Mouse (Mus musculus) forebrain, embryonic 14.5 days (tissue): ENCODE results near the gene Chn2. TPM values are rescaled to one million over a fixed set of nuclear protein-coding genes. Genes with fewer than 3 reads are reported as not detected.
A peak's percentile ranks its signal among the peaks of the same experiment; 100 is the strongest.

ENCODE experiments used
- ATAC-seq: fragments of 200-750 bp; cut with Nextera tagmentation; 2 replicates; pipeline ENCODE4 v1.8.0; 2017; ENCODE audit warnings: mild to moderate bottlenecking, moderate library complexity
- DNase-seq: peaks from one replicate; pipeline ENCODE4 v3.0.0-alpha.2; 2015; ENCODE audit warnings: low spot score
- H3K27ac ChIP-seq: fragments of 300-500 bp; sonication (generic); 2 replicates; pipeline ENCODE4 v1.5.1; 2014; ENCODE audit warnings: low read depth, mild to moderate bottlenecking, control low read depth, low read length, moderate library complexity
- H3K27me3 ChIP-seq: fragments of 300-500 bp; sonication (generic); replicated peaks from 2 replicates; pipeline ENCODE4 v1.6.1; 2014; ENCODE audit warnings: low read length, control low read depth, mixed read lengths; ENCODE audit not compliant: control insufficient read depth, insufficient read depth
- H3K36me3 ChIP-seq: fragments of 300-500 bp; sonication (generic); 2 replicates; pipeline ENCODE4 v1.6.1; 2014; ENCODE audit warnings: low read length, control low read depth; ENCODE audit not compliant: control insufficient read depth, insufficient read depth
- H3K4me1 ChIP-seq: fragments of 300-500 bp; sonication (generic); 2 replicates; pipeline ENCODE4 v1.6.1; 2014; ENCODE audit warnings: antibody characterized with exemption, low read length, control low read depth; ENCODE audit not compliant: control insufficient read depth, insufficient read depth
- H3K4me2 ChIP-seq: fragments of 300-500 bp; sonication (generic); 2 replicates; pipeline ENCODE4 v1.6.1; 2014; ENCODE audit warnings: mild to moderate bottlenecking, control low read depth, low read length
- H3K4me3 ChIP-seq: fragments of 300-500 bp; sonication (generic); 2 replicates; pipeline ENCODE4 v1.5.1; 2014; ENCODE audit warnings: low read depth, low read length, control low read depth
- H3K9ac ChIP-seq: fragments of 300-500 bp; sonication (generic); 2 replicates; pipeline ENCODE4 v1.6.1; 2014; ENCODE audit warnings: mild to moderate bottlenecking, low read length, control low read depth, moderate library complexity
- H3K9me3 ChIP-seq: fragments of 300-500 bp; sonication (generic); replicated peaks from 2 replicates; pipeline ENCODE4 v1.6.1; 2016; ENCODE audit warnings: low read length, control low read depth, mixed read lengths; ENCODE audit not compliant: control insufficient read depth
- WGBS: fragments of 180-500 bp; shearing (Covaris S2); extraction: QIAGEN DNeasy Blood & Tissue Kit; methylation state at CpG from one replicate; pipeline ENCODE4 v1.1.7; 2014; 5-methylcytosine and 5-hydroxymethylcytosine counted together
- polyA plus RNA-seq: library from polyadenylated mRNA; unstranded; fragments of >200 nt; fragmentation: Nextera tagmentation; extraction: Ambion mirVana; gene quantifications from 2 replicates; pipeline ENCODE4 v1.2.1, GENCODE M21; 2014

The Chn2 gene
- polyA plus RNA-seq, 1 experiment from 2014 or later: 45.9 TPM

- peak; percentile 36 for DNase-seq
- no peak for ATAC-seq
- Histone ChIP-seq H3K9ac (no peak overlapping the region), H3K4me3 (no peak overlapping the region), H3K4me1 (no peaks in the 10 kb centered on the region; the same call in none of the 2 replicates), H3K27ac (no peak overlapping the region), H3K4me2 (no peak overlapping the region), H3K27me3 (no peaks in the 10 kb centered on the region), H3K36me3 (no peaks in the 10 kb centered on the region), H3K9me3 (no peaks in the 10 kb centered on the region)
- WGBS: 55% methylated on average over 7 of the region's 7 CpGs
These were observed 112.3 kb downstream of the Chn2 start for GRCm38 (mm10) chr6:54151443-54152241.

GRCm38 (mm10) chr6:54157097-54157496 lies 117.7 kb downstream of the Chn2 start:
- no peaks in the 10 kb centered on the region for H3K27me3 ChIP-seq
- ATAC-seq (no peak), DNase-seq (no peak)
- no peak overlapping the region for H3K9ac ChIP-seq
- no peak overlapping the region for H3K4me2 ChIP-seq
- no peaks in the 10 kb centered on the region for H3K9me3 ChIP-seq
- H3K4me3 ChIP-seq: no peak overlapping the region
- no peaks in the 10 kb centered on the region for H3K36me3 ChIP-seq
- no peaks in the 10 kb centered on the region; the same call in none of the 2 replicates for H3K4me1 ChIP-seq
- 91% methylated on average over 2 of the region's 2 CpGs for WGBS
- H3K27ac ChIP-seq: no peak overlapping the region

GRCm38 (mm10) chr6:54158317-54158716 lies 119.0 kb downstream of the Chn2 start:
- H3K4me1 ChIP-seq: no peaks in the 10 kb centered on the region
- no peak overlapping the region for H3K4me3 ChIP-seq
- no peak for DNase-seq
- ATAC-seq: no peak
- no peak overlapping the region for H3K4me2 ChIP-seq
- no peaks in the 10 kb centered on the region for H3K27me3 ChIP-seq
- no peaks in the 10 kb centered on the region for H3K9me3 ChIP-seq
- H3K36me3 ChIP-seq: no peaks in the 10 kb centered on the region
- H3K27ac ChIP-seq: no peak overlapping the region
- no peak overlapping the region for H3K9ac ChIP-seq
- 75% methylated on average over 3 of the region's 3 CpGs for WGBS

- no peak overlapping the region for H3K9ac ChIP-seq
- no peak for ATAC-seq
- H3K27me3 ChIP-seq: no peaks in the 10 kb centered on the region
- no peak overlapping the region for H3K4me3 ChIP-seq
- no peaks in the 10 kb centered on the region for H3K4me1 ChIP-seq
- no peaks in the 10 kb centered on the region for H3K36me3 ChIP-seq
- WGBS: 83% methylated on average over 3 of the region's 3 CpGs
- no peak for DNase-seq
- H3K27ac ChIP-seq: no peak overlapping the region
- H3K4me2 ChIP-seq: no peak overlapping the region
- no peaks in the 10 kb centered on the region for H3K9me3 ChIP-seq
These were observed 121.3 kb downstream of the Chn2 start for GRCm38 (mm10) chr6:54160677-54161076.

GRCm38 (mm10) chr6:54161246-54161645 lies 121.9 kb downstream of the Chn2 start:
- Histone ChIP-seq H3K4me1 (no peaks in the 10 kb centered on the region), H3K27ac (no peak overlapping the region), H3K4me3 (no peak overlapping the region), H3K4me2 (no peak overlapping the region), H3K9me3 (no peaks in the 10 kb centered on the region), H3K36me3 (no peaks in the 10 kb centered on the region), H3K9ac (no peak overlapping the region), H3K27me3 (no peaks in the 10 kb centered on the region)
- ATAC-seq: no peak
- 14% methylated on average over 3 of the region's 3 CpGs for WGBS
- DNase-seq: no peak

- no peak overlapping the region for H3K27ac ChIP-seq
- H3K4me2 ChIP-seq: no peak overlapping the region
- no peak overlapping the region for H3K9ac ChIP-seq
- no peaks in the 10 kb centered on the region for H3K9me3 ChIP-seq
- no peaks in the 10 kb centered on the region for H3K4me1 ChIP-seq
- ATAC-seq (no peak), DNase-seq (no peak)
- H3K36me3 ChIP-seq: no peaks in the 10 kb centered on the region
- H3K4me3 ChIP-seq: no peak overlapping the region
- no peaks in the 10 kb centered on the region for H3K27me3 ChIP-seq
- 78% methylated on average over 5 of the region's 5 CpGs for WGBS
These were observed 123.0 kb downstream of the Chn2 start for GRCm38 (mm10) chr6:54162321-54162720.

GRCm38 (mm10) chr6:54162786-54163185 lies 123.4 kb downstream of the Chn2 start:
- Histone ChIP-seq H3K36me3 (no peaks in the 10 kb centered on the region), H3K27ac (no peak overlapping the region), H3K4me3 (no peak overlapping the region), H3K4me1 (no peaks in the 10 kb centered on the region), H3K9ac (no peak overlapping the region), H3K9me3 (no peaks in the 10 kb centered on the region), H3K27me3 (no peaks in the 10 kb centered on the region), H3K4me2 (no peak overlapping the region)
- DNase-seq (no peak), ATAC-seq (no peak)
- 84% methylated on average over 9 of the region's 9 CpGs for WGBS

GRCm38 (mm10) chr6:54163702-54164101 lies 124.3 kb downstream of the Chn2 start:
- H3K27me3 ChIP-seq: no peaks in the 10 kb centered on the region
- DNase-seq: no peak

GRCm38 (mm10) chr6:54164777-54165176 lies 125.4 kb downstream of the Chn2 start:
- H3K27me3 ChIP-seq: no peaks in the 10 kb centered on the region
- no peak overlapping the region for H3K27ac ChIP-seq
- no peak overlapping the region for H3K4me2 ChIP-seq
- H3K9ac ChIP-seq: no peak overlapping the region
- no peaks in the 10 kb centered on the region for H3K9me3 ChIP-seq
- 36% methylated on average over 4 of the region's 4 CpGs for WGBS
- ATAC-seq (no peak), DNase-seq (no peak)
- no peak overlapping the region for H3K4me3 ChIP-seq
- H3K4me1 ChIP-seq: no peaks in the 10 kb centered on the region
- no peaks in the 10 kb centered on the region for H3K36me3 ChIP-seq

More at GRCm38 (mm10) chr6:54163702-54164101, 124.3 kb downstream of the Chn2 start:
- H3K4me1 ChIP-seq: no peaks in the 10 kb centered on the region
- no peaks in the 10 kb centered on the region for H3K9me3 ChIP-seq
- H3K4me2 ChIP-seq: no peak overlapping the region
- ATAC-seq: no peak
- no peak overlapping the region for H3K9ac ChIP-seq
- no peaks in the 10 kb centered on the region for H3K36me3 ChIP-seq
- H3K4me3 ChIP-seq: no peak overlapping the region
- H3K27ac ChIP-seq: no peak overlapping the region
